Mouse (Mus musculus): ENCODE data around the gene Kcnj9. TPM values are rescaled to one million over a fixed set of nuclear protein-coding genes. Genes with fewer than 3 reads are reported as not detected.

Gene Kcnj9
- polyA plus RNA-seq, 3 experiments from 2014 or later, result not detected

- peak; percentile 36 for ATAC-seq
Measured at GRCm38 (mm10) chr1:172311921-172312767, 17.0 kb downstream of the Kcnj9 start.

DNA sequence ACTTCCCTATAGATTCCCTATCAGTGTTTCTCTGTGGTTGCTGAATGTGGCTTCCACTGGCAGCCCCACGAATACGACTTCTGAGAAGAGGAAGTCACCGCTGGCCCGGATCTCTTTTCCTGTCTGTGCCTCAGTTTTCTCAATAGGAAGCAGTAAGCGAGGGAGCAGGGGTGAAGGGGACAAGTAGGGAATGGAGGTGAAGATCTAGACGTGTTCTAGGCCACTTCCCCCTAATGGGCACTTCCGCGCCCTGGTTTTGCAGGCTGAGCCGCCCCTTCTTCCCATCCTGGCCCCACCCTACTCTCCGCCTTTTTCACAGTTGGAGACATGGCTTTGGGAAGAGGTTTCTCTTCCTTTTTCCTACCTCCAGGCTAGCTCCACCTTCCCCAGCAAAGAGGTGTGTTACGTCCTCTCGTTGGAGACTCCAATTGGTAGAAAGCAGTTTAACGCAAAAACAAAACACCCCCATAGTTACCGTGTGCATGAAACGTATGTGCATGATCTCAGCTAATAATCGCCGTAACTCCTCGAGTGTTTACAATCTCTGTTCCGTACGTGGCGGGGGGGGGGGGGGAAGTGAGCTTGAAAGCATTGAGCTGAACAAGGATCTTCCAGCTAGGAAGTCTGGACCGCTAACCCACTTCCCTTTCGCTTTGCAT lies 17.7 kb downstream of the Kcnj9 start:
- peak; percentile 42 for ATAC-seq

DNA sequence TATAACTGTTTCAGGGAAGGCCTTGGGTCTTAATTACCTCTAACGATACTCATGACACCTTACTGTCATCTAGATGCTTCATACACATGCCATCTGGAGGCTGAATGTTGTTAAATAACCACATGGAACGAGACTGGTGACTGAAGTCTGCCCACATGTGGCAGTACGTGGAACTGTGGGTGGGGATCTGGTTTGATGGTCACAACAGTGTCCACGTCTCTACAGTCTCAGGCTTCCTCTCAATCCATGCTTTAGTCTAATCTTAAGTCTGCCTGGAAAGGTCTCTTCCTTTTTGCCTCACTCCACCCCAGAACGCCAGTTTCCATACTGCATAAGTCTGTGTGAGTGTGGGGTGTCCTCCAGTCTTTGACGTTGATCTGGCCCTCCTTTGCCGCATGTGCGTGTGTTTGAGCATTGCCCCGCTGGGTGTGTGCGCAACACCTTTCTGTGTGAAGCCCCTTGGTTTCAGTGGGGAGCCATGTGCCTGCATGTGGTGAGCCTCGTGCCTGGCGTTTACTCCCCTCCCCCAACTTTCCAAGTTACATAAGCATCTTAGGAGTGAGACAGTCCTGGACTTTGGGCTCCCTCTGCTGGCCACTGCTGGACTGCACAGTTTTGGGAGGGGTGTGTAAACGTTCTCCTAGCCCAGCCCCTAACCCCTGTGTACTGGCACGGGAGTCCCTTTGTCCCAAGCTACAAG lies 19.3 kb downstream of the Kcnj9 start:
- peak; percentile 53 for ATAC-seq

- ATAC-seq, result no peak
Measured at GRCm38 (mm10) chr1:172308409-172308808, 20.7 kb downstream of the Kcnj9 start.

DNA sequence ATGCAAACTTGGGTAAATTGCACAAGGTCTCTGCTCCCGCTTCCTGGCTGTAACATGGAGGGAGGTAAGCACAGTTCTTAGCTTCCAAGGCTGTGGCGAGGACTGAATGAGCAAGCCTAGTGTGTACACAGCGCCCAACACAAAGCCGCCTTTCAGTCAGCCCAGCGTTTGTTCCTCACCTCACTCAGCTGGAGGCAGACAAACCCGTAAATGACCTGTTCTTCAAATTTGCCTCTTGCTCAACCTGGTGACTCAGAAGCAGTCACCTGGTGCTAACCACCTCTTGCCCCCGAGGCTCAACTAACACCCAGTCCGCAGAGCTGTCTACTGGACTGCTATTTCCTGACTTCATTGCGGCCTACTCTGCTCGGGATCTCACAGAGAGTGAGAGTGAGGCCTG lies 21.2 kb downstream of the Kcnj9 start:
- no peak for ATAC-seq

DNA sequence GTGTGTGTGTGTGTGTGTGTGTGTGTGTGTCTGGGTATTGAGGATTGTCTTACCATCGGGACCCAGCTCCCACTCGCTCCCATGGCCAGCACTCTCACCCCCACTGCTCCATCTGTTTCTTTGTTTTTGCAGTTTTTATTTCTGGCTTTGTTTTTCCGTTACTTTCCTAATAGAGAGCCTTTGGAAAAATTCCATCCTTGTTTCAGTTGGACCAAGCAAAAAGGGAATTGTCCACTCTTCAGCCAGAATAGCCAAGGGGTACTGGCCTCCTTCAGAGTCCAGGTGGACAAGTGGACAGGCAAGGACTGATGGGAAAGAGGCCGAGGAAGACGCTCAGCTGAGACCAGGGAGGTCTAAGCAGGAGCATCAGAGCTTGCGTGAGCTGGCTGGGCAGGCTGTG lies 22.2 kb downstream of the Kcnj9 start:
- ATAC-seq, result no peak

GRCm38 (mm10) chr1:172306196-172306595 lies 22.9 kb downstream of the Kcnj9 start:
- peak; percentile 14 for ATAC-seq

DNA sequence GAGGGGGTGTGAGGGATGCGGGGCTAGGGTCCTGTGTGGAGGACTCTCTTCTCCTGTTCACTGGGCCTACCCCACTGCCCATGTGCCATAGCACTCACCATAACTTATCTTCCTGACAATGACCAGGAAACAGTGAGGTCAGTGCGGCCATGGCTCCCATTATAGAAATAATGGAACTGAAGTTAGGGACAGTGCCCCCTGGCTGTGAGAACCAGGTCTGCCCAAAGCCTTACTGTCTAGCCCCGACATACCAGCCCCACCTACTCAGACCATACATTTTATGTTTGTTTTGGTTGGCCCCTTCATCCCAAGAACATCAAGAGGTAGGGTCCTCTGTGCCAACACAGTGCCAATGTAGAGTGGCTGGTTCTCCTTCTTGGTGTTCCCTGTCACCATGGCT lies 23.5 kb downstream of the Kcnj9 start:
- no peak for ATAC-seq

- no peak for ATAC-seq
Measured at GRCm38 (mm10) chr1:172305153-172305552, 24.0 kb downstream of the Kcnj9 start.

DNA sequence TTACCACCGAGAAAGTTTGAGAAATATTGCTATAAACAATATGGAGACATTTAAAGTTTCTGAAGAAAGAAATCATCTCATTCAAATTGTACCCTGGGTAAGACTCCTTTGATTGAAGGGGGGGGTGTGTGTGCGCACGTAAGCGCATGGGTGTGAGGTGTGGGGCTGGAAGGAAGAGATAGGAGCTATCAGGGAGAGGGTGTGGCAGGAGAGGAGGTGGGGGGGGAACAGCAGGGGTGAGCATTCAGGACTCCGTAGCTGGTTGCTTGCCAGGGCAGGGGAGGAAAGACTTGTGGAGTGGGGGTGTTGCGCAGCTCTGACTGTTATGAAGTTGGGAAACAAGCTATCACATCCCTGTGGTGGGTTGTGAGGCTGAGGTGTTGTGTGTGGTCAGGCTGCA lies 24.7 kb downstream of the Kcnj9 start:
- no peak for ATAC-seq

DNA sequence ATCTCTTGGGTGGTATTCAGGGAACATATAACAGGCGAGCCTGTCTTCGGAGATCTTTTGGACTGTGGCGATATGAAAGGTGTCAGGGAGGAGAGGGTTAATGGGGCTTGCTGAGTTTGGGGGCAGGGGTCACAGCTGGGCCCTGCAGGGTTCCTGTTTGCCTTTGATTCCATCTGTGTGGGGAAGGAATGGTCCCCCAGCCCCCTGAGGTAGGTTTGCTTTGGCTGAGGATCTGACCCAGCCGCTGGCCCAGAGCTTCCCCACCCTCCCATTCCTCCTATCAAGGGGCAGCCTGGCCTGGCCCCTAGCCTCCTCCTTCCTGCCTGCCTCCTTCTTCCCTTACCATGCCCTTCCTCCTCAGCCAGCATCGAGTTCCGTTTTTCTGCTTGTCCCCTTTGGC lies 26.3 kb downstream of the Kcnj9 start:
- no peak for ATAC-seq

DNA sequence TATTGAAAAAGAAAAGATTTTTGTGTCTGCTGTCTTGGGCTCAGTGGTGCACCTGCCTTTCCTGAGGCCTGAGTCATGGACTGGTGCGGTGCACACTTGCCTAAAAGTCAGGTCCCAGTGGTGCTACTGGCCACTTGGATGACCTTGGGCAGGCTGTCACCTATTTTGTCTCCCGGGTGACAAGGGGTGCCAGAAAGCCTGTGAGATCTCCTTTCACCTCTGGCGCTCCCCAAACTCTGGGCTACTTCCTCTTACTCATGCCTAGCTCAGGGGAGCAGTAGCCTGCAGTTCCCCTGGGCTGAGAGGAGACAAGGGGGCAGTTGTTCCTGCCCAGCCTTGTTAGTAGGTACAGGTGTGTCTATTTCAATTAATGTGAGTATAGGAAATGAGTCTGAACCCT lies 26.8 kb downstream of the Kcnj9 start:
- ATAC-seq, result no peak

DNA sequence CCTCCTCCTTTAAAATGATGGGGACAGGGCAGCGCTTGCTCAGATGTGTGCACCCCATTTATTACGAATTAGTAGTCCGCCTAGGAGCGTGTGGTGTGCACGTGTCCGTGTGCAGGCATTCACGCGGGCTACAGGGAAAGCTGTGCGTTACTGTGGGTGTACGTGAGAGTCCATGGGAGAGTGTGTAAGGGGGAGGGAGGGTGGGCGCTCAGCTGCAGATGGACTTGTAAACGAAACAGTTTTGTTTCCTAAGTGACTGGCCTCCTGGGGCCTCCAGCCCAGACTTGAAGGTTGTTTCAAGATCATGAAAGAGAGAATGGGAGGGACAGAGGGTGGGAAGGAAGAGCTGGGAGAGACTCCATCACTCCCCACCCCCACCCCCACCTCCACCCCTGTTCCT lies 27.9 kb downstream of the Kcnj9 start:
- ATAC-seq, result no peak

DNA sequence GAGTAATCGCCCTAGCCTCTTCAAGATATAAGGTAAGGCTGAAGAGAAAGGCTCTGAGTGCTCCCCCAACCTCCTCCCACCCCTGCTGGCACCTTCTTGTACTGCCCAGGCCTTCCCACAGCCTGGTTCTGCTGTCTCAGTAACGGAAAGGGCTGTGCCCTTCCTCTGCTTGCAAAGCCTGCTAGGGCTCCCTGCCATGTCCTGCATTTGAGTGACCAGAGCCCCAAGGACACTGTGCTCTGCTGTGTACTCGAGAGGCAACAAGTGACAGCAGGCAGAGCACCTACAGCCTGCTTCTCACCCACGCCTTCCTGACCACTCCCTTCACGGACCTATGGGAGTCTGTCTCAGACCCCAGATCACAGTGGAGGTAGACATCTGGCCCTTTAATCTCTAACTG lies 28.9 kb downstream of the Kcnj9 start:
- ATAC-seq, result no peak

- no peak for ATAC-seq
Measured at GRCm38 (mm10) chr1:172299528-172299927, 29.6 kb downstream of the Kcnj9 start.

DNA sequence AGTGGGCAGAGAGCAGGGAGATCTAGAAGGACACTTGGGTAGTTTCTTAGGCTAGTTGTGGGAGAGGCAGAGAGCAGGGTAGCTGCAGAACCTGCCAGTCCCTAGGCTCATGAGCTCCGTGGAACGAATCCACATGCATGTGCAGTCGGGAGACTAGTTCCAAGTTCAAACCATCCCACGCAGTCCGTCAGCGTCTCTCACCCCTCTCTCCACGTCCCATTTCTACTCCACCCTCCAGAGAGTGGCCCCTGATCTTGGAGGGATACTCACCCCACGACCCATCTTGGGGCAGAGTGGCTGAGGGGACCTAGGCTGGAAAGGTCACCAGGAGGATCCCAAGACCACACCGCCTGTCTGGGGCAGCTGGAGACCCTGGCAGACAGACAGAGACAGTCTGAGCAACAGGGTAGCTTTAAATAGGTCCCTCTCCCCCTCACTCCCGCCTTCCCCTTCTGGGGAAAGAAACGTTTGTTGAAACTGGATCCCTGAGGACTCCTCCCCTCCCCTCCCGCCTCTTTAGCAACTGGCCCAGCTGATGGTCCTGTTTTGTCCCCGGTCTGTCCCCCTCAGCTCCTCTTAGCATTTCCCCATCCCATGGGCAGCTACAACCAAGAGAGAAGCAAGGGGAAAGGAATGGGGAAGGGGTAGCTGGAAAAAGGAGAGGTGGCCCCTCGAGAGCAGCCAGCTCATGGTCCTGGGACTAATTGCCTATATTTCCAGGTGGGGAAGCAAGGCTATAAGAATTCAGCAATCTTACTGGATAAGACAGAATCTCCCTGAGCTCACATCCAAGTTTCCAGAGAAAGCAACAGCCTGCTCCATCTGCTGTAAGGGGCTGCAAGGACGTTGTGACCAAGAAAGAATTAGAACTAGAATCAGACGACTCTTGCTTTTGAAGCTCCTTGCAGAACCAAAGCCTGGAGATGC lies 31.2 kb downstream of the Kcnj9 start, which contains the start of gene Atp1a2:
Atp1a2 (minus strand) TSS at position 454 of the 927 bp plus-strand sequence.
- no peak for ATAC-seq

- no peak for ATAC-seq
Measured at GRCm38 (mm10) chr1:172296816-172297510, 32.2 kb downstream of the Kcnj9 start.

DNA sequence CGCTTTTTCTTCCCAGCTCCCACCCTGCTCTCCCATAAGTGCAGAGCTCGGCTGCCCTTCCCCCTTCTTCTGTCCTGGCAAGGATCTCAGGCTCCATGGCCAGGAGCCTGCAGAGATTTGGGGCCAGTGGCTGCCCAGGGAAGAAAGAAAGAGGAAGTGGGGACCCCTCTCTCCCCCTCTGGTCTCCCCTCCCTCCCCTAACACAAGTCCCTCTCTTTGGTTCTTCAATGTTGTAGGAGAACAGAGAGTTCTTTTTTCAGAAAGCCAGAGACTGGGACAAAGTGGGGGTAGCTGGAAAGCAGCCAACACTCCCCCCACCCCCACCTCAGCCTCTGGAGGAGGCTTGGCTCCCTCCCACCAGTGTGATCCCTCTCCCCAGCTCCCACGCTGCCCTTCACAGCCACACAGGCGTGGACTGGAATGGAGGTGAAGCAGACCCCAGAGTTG lies 33.3 kb downstream of the Kcnj9 start:
- ATAC-seq, result no peak

GRCm38 (mm10) chr1:172293449-172293848 lies 35.7 kb downstream of the Kcnj9 start:
- ATAC-seq, result no peak

DNA sequence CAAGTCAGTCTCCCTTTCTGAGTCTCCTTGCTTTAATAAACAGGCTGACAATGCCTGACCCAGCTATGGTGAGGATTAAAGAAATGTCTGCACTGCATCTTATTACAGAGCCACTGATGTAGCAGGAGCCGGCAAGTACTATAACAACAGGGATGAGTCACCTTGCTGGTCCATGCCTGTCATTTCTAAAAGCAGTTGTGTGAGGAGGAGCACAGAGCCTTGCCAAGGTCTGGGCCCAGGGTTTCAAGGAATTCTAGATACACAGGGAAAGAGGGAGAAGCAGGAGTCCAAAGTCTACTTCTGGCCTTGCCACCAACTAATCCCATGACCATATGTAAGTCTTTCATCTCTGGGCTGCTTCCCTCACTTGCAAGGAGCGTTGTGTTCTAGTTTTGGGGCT lies 36.2 kb downstream of the Kcnj9 start:
- no peak for ATAC-seq

DNA sequence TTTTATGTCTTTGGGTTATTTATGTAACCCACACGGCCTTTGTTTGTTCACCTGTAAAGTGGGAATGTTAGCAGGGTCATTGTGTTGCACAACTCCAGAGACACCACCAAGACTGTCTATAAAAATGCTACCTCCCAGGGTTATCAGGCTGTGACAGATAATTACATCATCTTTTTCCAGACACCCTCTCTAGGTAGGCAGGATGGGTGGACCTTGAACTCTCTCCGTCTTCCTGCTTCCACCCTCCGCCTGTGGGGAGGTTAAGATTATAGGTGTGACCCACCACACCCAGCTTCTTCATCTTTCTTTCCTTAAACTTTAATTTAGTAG lies 39.5 kb downstream of the Kcnj9 start:
- ATAC-seq, result no peak
